Mouse (Mus musculus) kidney, embryonic 14.5 days (tissue): ENCODE measurements at regions not wholly inside any gene's neighbourhood (a gene's known extent, or its start where the extent isn't known, plus 50 kb on each side); places are given as distances from the start of the nearest gene placed in this dataset.
A peak's percentile ranks its signal among the peaks of the same experiment; 100 is the strongest.

ENCODE experiments used
- ATAC-seq: fragments of 200-750 bp; cut with Nextera tagmentation; 2 replicates; pipeline ENCODE4 v1.8.0; 2017; ENCODE audit warnings: moderate number of reproducible peaks, mild to moderate bottlenecking, moderate TSS enrichment, moderate library complexity; ENCODE audit not compliant: low FRiP score, low TSS enrichment
- H3K27ac ChIP-seq: fragments of 300-500 bp; sonication (generic); 2 replicates; pipeline ENCODE4 v1.5.1; 2014; ENCODE audit warnings: low read depth, mild to moderate bottlenecking, low read length, moderate library complexity, mixed read lengths
- H3K27me3 ChIP-seq: fragments of 300-500 bp; sonication (generic); 2 replicates; pipeline ENCODE4 v1.6.1; 2014; ENCODE audit warnings: mild to moderate bottlenecking, low read length; ENCODE audit not compliant: control insufficient read depth, insufficient read depth
- H3K36me3 ChIP-seq: fragments of 300-500 bp; sonication (generic); 2 replicates; pipeline ENCODE4 v1.6.1; 2014; ENCODE audit warnings: low read length, mixed read lengths; ENCODE audit not compliant: control insufficient read depth, insufficient read depth
- H3K4me1 ChIP-seq: fragments of 300-500 bp; sonication (generic); 2 replicates; pipeline ENCODE4 v1.6.1; 2014; ENCODE audit warnings: low read length, mixed read lengths; ENCODE audit not compliant: control insufficient read depth, insufficient read depth
- H3K4me2 ChIP-seq: fragments of 300-500 bp; sonication (generic); replicated peaks from 2 replicates; pipeline ENCODE4 v1.6.1; 2014; ENCODE audit warnings: low read depth, mild to moderate bottlenecking, low read length
- H3K4me3 ChIP-seq: fragments of 300-500 bp; sonication (generic); 2 replicates; pipeline ENCODE4 v1.5.1; 2014; ENCODE audit warnings: mild to moderate bottlenecking, low read length
- H3K9ac ChIP-seq: fragments of 300-500 bp; sonication (generic); 2 replicates; pipeline ENCODE4 v1.6.1; 2014; ENCODE audit warnings: low read depth, mild to moderate bottlenecking, low read length, moderate library complexity
- H3K9me3 ChIP-seq: fragments of 300-500 bp; sonication (generic); 2 replicates; pipeline ENCODE4 v1.6.1; 2016; ENCODE audit warnings: low read length; ENCODE audit not compliant: control insufficient read depth
- WGBS: fragments of 180-500 bp; shearing (Covaris S2); extraction: QIAGEN DNeasy Blood & Tissue Kit; methylation state at CpG from one replicate; pipeline ENCODE4 v1.1.7; 2014; 5-methylcytosine and 5-hydroxymethylcytosine counted together

- no peak overlapping the region for H3K9ac ChIP-seq
- ATAC-seq, result no peak
- 79% methylated on average over 1 of the region's 1 CpGs for WGBS
Measured at GRCm38 (mm10) chr3:19046610-19047009, 581.9 kb downstream of the 1700064H15Rik start.

GRCm38 (mm10) chr3:19055961-19056360 is 572.5 kb downstream of the 1700064H15Rik start:
- Histone ChIP-seq H3K27me3 (no peaks in the 10 kb centered on the region), H3K4me2 (no peak overlapping the region), H3K27ac (no peak overlapping the region), H3K4me3 (no peak overlapping the region), H3K9me3 (no peaks in the 10 kb centered on the region), H3K9ac (no peak overlapping the region), H3K4me1 (no peaks in the 10 kb centered on the region), H3K36me3 (no peaks in the 10 kb centered on the region)
- no peak for ATAC-seq
- 86% methylated on average over 3 of the region's 3 CpGs for WGBS

More at GRCm38 (mm10) chr3:19046610-19047009, 581.9 kb downstream of the 1700064H15Rik start:
- Histone ChIP-seq H3K36me3 (no peaks in the 10 kb centered on the region), H3K4me1 (no peaks in the 10 kb centered on the region), H3K27ac (no peak overlapping the region), H3K9me3 (no peaks in the 10 kb centered on the region), H3K27me3 (no peaks in the 10 kb centered on the region), H3K4me3 (no peak overlapping the region), H3K4me2 (no peak overlapping the region)

GRCm38 (mm10) chr3:19056623-19057022 is 571.9 kb downstream of the 1700064H15Rik start:
- Histone ChIP-seq H3K27ac (no peak overlapping the region), H3K4me3 (no peak overlapping the region), H3K9ac (no peak overlapping the region), H3K4me2 (no peak overlapping the region), H3K9me3 (no peaks in the 10 kb centered on the region), H3K4me1 (no peaks in the 10 kb centered on the region), H3K36me3 (no peaks in the 10 kb centered on the region), H3K27me3 (no peaks in the 10 kb centered on the region)
- WGBS, result 16% methylated on average over 9 of the region's 9 CpGs
- ATAC-seq, result no peak

- no peaks in the 10 kb centered on the region for H3K4me1 ChIP-seq
- H3K4me3 ChIP-seq, result no peak overlapping the region
- H3K27ac ChIP-seq, result no peak overlapping the region
- H3K27me3 ChIP-seq, result no peaks in the 10 kb centered on the region
- no peaks in the 10 kb centered on the region for H3K36me3 ChIP-seq
- 0 out of 2 replicates have a peak, but pooled peaks have one; percentile 58 for ATAC-seq
- no peaks in the 10 kb centered on the region for H3K9me3 ChIP-seq
- no peak overlapping the region for H3K9ac ChIP-seq
- no peak overlapping the region for H3K4me2 ChIP-seq
- 40% methylated on average over 15 of the region's 17 CpGs for WGBS
Measured at GRCm38 (mm10) chr3:19059906-19060870, 568.3 kb downstream of the 1700064H15Rik start.

GRCm38 (mm10) chr3:19061488-19062248 is 566.8 kb downstream of the 1700064H15Rik start:
- H3K9ac ChIP-seq, result no peak overlapping the region
- no peaks in the 10 kb centered on the region for H3K27me3 ChIP-seq
- WGBS, result 35% methylated on average over 11 of the region's 14 CpGs
- no peak overlapping the region for H3K4me3 ChIP-seq
- no peak overlapping the region for H3K27ac ChIP-seq
- no peaks in the 10 kb centered on the region for H3K9me3 ChIP-seq
- peak; percentile 82; the same call in 1 of the 2 replicates for ATAC-seq
- no peak overlapping the region for H3K4me2 ChIP-seq
- H3K4me1 ChIP-seq, result no peaks in the 10 kb centered on the region
- H3K36me3 ChIP-seq, result no peaks in the 10 kb centered on the region

GRCm38 (mm10) chr3:19062249-19062859 is 566.1 kb downstream of the 1700064H15Rik start:
- Histone ChIP-seq H3K27ac (no peak overlapping the region), H3K9me3 (no peaks in the 10 kb centered on the region), H3K9ac (no peak overlapping the region), H3K4me1 (no peaks in the 10 kb centered on the region), H3K4me2 (no peak overlapping the region), H3K36me3 (no peaks in the 10 kb centered on the region), H3K4me3 (no peak overlapping the region), H3K27me3 (no peaks in the 10 kb centered on the region)
- ATAC-seq, result peak; percentile 49; the same call in 1 of the 2 replicates
- 36% methylated on average over 6 of the region's 6 CpGs for WGBS

GRCm38 (mm10) chr3:19067141-19067757 is 561.2 kb downstream of the 1700064H15Rik start:
- WGBS, result 72% methylated on average over 3 of the region's 3 CpGs
- Histone ChIP-seq H3K36me3 (no peaks in the 10 kb centered on the region), H3K4me3 (no peak overlapping the region), H3K4me1 (no peaks in the 10 kb centered on the region), H3K4me2 (no peak overlapping the region), H3K27ac (no peak overlapping the region), H3K27me3 (no peaks in the 10 kb centered on the region), H3K9ac (no peak overlapping the region), H3K9me3 (no peaks in the 10 kb centered on the region)
- ATAC-seq, result no peak
